Mouse (Mus musculus): ENCODE measurements around the gene 1190002N15Rik.

DNA sequence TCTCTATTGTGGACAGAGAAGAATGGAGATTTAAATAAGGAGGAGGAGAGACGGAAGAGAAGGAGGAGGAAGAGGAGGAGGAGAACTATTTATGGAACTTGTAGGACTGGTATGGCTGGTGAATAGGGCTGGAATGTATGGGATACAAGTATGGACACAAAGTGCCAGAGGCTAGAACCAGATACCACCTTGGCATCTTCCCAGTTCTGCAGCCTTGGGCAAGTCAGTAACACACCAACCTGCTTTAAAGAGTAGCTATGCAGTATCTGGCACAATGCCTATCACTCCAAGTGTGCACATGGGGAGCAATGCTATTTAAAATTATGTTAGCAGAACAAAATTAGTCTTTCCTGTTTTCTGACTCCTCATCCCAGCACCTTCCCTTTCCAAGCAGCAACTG is 30.9 kb downstream of the 1190002N15Rik start:
- TF ChIP-seq HCFC1 (IDR thresholded peaks at IDR 0.05; ENCODE audit: borderline replicate concordance, insufficient read depth, low read length) (no peak), MAFK (IDR thresholded peaks at IDR 0.05; ENCODE audit: insufficient read depth, low read depth, low read length) (no peak), ZNF384 (IDR thresholded peaks at IDR 0.05; ENCODE audit: low read depth, low read length) (no peak), CHD2 (IDR thresholded peaks at IDR 0.05; ENCODE audit: low read depth, low read length) (no peak)

All from ES-E14 (cell line).